Mouse (Mus musculus) limb, embryonic 11.5 days (tissue): ENCODE measurements around the gene Ehd1. TPM values are rescaled to one million over a fixed set of nuclear protein-coding genes. Genes with fewer than 3 reads are reported as not detected.

Experiments used
- ATAC-seq: fragments of 200-750 bp; cut with Nextera tagmentation; 2 replicates; pipeline ENCODE4 v1.8.0; 2017; ENCODE audit warnings: low read depth; ENCODE audit not compliant: insufficient number of reproducible peaks, low FRiP score, low TSS enrichment
- DNase-seq: peaks from one replicate; pipeline ENCODE4 v3.0.0-alpha.2; 2015; ENCODE audit warnings: low spot score
- H3K27ac ChIP-seq: fragments of 300-500 bp; sonication (generic); replicated peaks from 2 replicates; pipeline ENCODE4 v1.5.1; 2014; ENCODE audit warnings: low read depth, mild to moderate bottlenecking, low read length
- H3K27me3 ChIP-seq: fragments of 300-500 bp; sonication (generic); 2 replicates; pipeline ENCODE4 v1.6.1; 2014; ENCODE audit warnings: mild to moderate bottlenecking, low read length, mixed read lengths; ENCODE audit not compliant: control insufficient read depth, insufficient read depth
- H3K36me3 ChIP-seq: fragments of 300-500 bp; sonication (generic); 2 replicates; pipeline ENCODE4 v1.6.1; 2014; ENCODE audit warnings: mild to moderate bottlenecking, low read length, moderate library complexity, mixed read lengths; ENCODE audit not compliant: control insufficient read depth, insufficient read depth
- H3K4me1 ChIP-seq: fragments of 300-500 bp; sonication (generic); 2 replicates; pipeline ENCODE4 v1.6.1; 2014; ENCODE audit warnings: low read length, mixed read lengths; ENCODE audit not compliant: control insufficient read depth, insufficient read depth
- H3K4me2 ChIP-seq: fragments of 300-500 bp; sonication (generic); 2 replicates; pipeline ENCODE4 v1.6.1; 2014; ENCODE audit warnings: low read depth, mild to moderate bottlenecking, moderate library complexity; ENCODE audit not compliant: severe bottlenecking
- H3K4me3 ChIP-seq: fragments of 300-500 bp; sonication (generic); 2 replicates; pipeline ENCODE4 v1.5.1; 2014; ENCODE audit warnings: low read depth, low read length
- H3K9ac ChIP-seq: fragments of 300-500 bp; sonication (generic); 2 replicates; pipeline ENCODE4 v1.6.1; 2014; ENCODE audit warnings: mild to moderate bottlenecking, low read length
- H3K9me3 ChIP-seq: fragments of 300-500 bp; sonication (generic); 2 replicates; pipeline ENCODE4 v1.6.1; 2016; ENCODE audit warnings: low read length; ENCODE audit not compliant: control insufficient read depth
- WGBS: fragments of 180-500 bp; shearing (Covaris S2); extraction: QIAGEN DNeasy Blood & Tissue Kit; methylation state at CpG from one replicate; pipeline ENCODE4 v1.1.7; 2014; 5-methylcytosine and 5-hydroxymethylcytosine counted together
- polyA plus RNA-seq: library from polyadenylated mRNA; unstranded; fragments of >200 nt; fragmentation: Nextera tagmentation; extraction: Ambion mirVana; gene quantifications from 2 replicates; pipeline ENCODE4 v1.2.1, GENCODE M21; 2014

The Ehd1 gene
- 56.1 and 59.3 TPM in 2 replicates for polyA plus RNA-seq

GRCm38 (mm10) chr19:6276426-6277421 lies at the start of gene Ehd1:
TSS of gene Ehd1 (plus strand) at chr19:6276725.
- peak; percentile 99 for DNase-seq
- H3K9ac ChIP-seq = peak within 1 kb of the TSS; percentile 83
- peak within 1 kb of the TSS; percentile 61 for H3K4me2 ChIP-seq
- H3K27me3 ChIP-seq = no peaks in the 10 kb centered on the region
- under 1% methylated on average over 102 of the region's 106 CpGs for WGBS
- no peaks in the 10 kb centered on the region for H3K9me3 ChIP-seq
- ATAC-seq = peak; percentile 93
- peaks cover 20% of the 10 kb centered on the region for H3K4me1 ChIP-seq
- H3K4me3 ChIP-seq = peak within 1 kb of the TSS; percentile 88
- peaks cover 6% of the 10 kb centered on the region; the same call in 1 of the 2 replicates for H3K36me3 ChIP-seq
- peak within 1 kb of the TSS; percentile 60; the same call in 1 of the 2 replicates for H3K27ac ChIP-seq

DNA sequence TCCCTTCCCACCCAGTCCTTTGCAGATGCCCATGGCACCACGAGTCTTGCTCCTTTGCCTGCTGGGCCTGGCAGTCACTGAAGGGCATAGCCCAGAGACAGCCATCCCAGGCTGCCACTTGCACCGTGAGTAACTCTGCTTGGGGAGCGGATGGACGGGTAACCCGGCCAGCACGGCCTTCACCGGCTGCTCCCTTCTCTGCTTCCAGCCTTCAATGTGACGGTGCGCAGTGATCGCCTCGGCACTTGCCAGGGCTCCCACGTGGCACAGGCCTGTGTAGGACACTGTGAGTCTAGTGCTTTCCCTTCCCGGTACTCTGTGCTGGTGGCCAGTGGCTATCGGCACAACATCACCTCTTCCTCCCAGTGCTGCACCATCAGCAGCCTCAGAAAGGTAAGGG lies 49.8 kb upstream of the Ehd1 start:
- WGBS = 92% methylated on average over 14 of the region's 14 CpGs
- Histone ChIP-seq H3K4me3 (no peak overlapping the region), H3K27ac (no peak overlapping the region), H3K27me3 (no peaks in the 10 kb centered on the region), H3K36me3 (no peaks in the 10 kb centered on the region; the same call in 1 of the 2 replicates), H3K4me1 (peaks cover 5% of the 10 kb centered on the region; the same call in 1 of the 2 replicates), H3K4me2 (no peak overlapping the region), H3K9ac (no peak overlapping the region), H3K9me3 (no peaks in the 10 kb centered on the region)
- DNase-seq (no peak), ATAC-seq (no peak)

GRCm38 (mm10) chr19:6227864-6228263 lies 48.7 kb upstream of the Ehd1 start:
- Histone ChIP-seq H3K36me3 (no peaks in the 10 kb centered on the region; the same call in 1 of the 2 replicates), H3K9ac (no peak overlapping the region), H3K4me1 (peaks cover 5% of the 10 kb centered on the region; the same call in 1 of the 2 replicates), H3K4me2 (no peak overlapping the region), H3K9me3 (no peaks in the 10 kb centered on the region), H3K27ac (no peak overlapping the region), H3K27me3 (no peaks in the 10 kb centered on the region), H3K4me3 (no peak overlapping the region)
- WGBS = 85% methylated on average over 4 of the region's 4 CpGs
- no peak for ATAC-seq
- no peak for DNase-seq

- ATAC-seq = no peak
- H3K4me1 ChIP-seq = peaks cover 5% of the 10 kb centered on the region; the same call in 1 of the 2 replicates
- no peak overlapping the region for H3K9ac ChIP-seq
- DNase-seq = no peak
- H3K4me3 ChIP-seq = no peak overlapping the region
- H3K36me3 ChIP-seq = no peaks in the 10 kb centered on the region; the same call in 1 of the 2 replicates
- no peak overlapping the region for H3K27ac ChIP-seq
- 85% methylated on average over 4 of the region's 4 CpGs for WGBS
- no peaks in the 10 kb centered on the region for H3K27me3 ChIP-seq
- H3K4me2 ChIP-seq = no peak overlapping the region
- no peaks in the 10 kb centered on the region for H3K9me3 ChIP-seq
Measured at GRCm38 (mm10) chr19:6230411-6230810, 46.1 kb upstream of the Ehd1 start.

- WGBS = 92% methylated on average over 2 of the region's 2 CpGs
- no peak for ATAC-seq
- H3K4me3 ChIP-seq = no peak overlapping the region
Measured at GRCm38 (mm10) chr19:6231036-6231435, 45.5 kb upstream of the Ehd1 start.

DNA sequence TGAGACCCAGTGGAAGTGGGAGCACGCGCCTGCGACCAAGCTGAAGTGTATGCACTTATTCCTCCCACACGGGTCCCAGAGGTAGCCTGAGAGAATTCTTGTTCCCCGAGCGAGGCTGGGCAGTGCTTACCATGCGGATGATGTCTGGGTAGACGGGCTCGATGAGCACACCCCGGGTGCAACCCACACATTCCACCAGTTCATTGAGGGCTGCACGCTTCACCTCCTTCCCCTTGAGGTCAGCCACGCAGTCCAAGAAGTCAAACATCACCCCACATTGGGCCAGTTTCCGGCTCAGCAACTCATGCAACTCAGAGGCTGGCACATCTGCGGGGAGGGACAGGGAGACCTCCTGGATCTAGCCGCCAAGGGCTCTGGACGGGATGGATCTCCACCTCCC lies 42.9 kb upstream of the Ehd1 start:
- ATAC-seq (no peak), DNase-seq (no peak)
- Histone ChIP-seq H3K4me2 (no peak overlapping the region), H3K27me3 (no peaks in the 10 kb centered on the region), H3K4me3 (no peak overlapping the region), H3K27ac (no peak overlapping the region), H3K36me3 (no peaks in the 10 kb centered on the region; the same call in 1 of the 2 replicates), H3K9me3 (no peaks in the 10 kb centered on the region), H3K9ac (no peak overlapping the region), H3K4me1 (no peaks in the 10 kb centered on the region)
- WGBS = 91% methylated on average over 16 of the region's 16 CpGs

More at GRCm38 (mm10) chr19:6231036-6231435, 45.5 kb upstream of the Ehd1 start:
- no peak for DNase-seq
- no peak overlapping the region for H3K27ac ChIP-seq
- H3K36me3 ChIP-seq = no peaks in the 10 kb centered on the region; the same call in 1 of the 2 replicates
- H3K9ac ChIP-seq = no peak overlapping the region
- no peaks in the 10 kb centered on the region for H3K9me3 ChIP-seq
- H3K4me1 ChIP-seq = peaks cover 4% of the 10 kb centered on the region; the same call in 1 of the 2 replicates
- no peaks in the 10 kb centered on the region for H3K27me3 ChIP-seq
- H3K4me2 ChIP-seq = no peak overlapping the region

DNA sequence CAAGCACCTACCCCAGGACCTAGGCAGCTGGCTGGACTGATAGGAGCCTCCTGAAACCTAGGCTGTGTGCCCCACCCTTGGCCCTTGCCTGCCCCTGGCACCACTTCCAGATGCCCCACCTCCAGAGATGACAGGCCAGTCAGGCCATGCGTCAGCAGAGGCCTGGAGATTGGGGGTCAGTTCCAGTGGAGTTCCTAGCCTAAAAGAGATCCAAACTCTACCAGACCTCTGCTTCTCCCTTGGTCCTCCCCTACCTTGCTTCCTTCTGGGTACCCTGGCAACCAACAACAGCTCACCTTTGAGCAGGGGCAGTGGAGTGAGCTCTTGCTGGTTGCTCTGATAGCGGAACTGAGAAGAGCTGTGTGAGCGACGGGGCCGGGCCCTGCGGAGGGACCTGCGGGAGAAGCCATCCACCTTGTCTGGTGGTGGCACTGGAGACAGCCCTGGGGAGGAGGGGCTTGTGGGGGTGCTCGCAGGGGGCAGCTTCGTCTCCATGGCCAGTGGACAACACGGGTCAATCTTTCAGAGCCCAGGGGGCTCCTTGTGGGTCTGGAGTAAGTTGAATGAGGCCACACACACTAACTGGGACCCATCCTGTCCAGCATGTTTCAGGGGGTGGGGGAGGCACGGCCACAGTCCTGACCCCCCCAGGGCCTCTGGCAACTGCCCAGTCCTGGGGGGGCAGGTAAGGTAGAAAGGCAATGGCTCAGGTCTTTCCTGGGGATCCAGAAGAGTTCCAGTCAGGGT lies 42.0 kb upstream of the Ehd1 start:
- no peaks in the 10 kb centered on the region for H3K9me3 ChIP-seq
- no peaks in the 10 kb centered on the region for H3K4me1 ChIP-seq
- WGBS = 73% methylated on average over 11 of the region's 11 CpGs
- ATAC-seq (0 out of 2 replicates have a peak, but pooled peaks have one; percentile 28), DNase-seq (no peak)
- H3K27ac ChIP-seq = no peak overlapping the region
- no peaks in the 10 kb centered on the region for H3K27me3 ChIP-seq
- H3K4me2 ChIP-seq = peak overlapping the region; percentile 72
- H3K4me3 ChIP-seq = peak overlapping the region; percentile 74; the same call in 1 of the 2 replicates
- no peaks in the 10 kb centered on the region; the same call in 1 of the 2 replicates for H3K36me3 ChIP-seq
- H3K9ac ChIP-seq = peak overlapping the region; percentile 30; the same call in 1 of the 2 replicates
